Mouse (Mus musculus) granulocyte monocyte progenitor cell, adult 5-6 weeks (primary cell): ENCODE results near the gene Atp8a2. TPM values are rescaled to one million over a fixed set of nuclear protein-coding genes. Genes with fewer than 3 reads are reported as not detected.
A peak's percentile ranks its signal among the peaks of the same experiment; 100 is the strongest.

Experiments
- ATAC-seq: replicated peaks from 2 replicates; pipeline ENCODE4 v1.8.0; 2016; ENCODE audit warnings: mild to moderate bottlenecking, moderate TSS enrichment, inconsistent platforms; ENCODE audit not compliant: poor library complexity, severe bottlenecking
- total RNA-seq, 2 experiments: library from RNA; stranded (forward) in 1 of 2; stranded (reverse) in 1 of 2; fragments of 200-712, 200-1000 nt in 1 of 2; fragments of >200 nt in 1 of 2; fragmentation: Nextera tagmentation in 1 of 2; gene quantifications; 2 replicates each; pipeline ENCODE4 v1.2.3; 2014 to 2017

The Atp8a2 gene
- total RNA-seq, 2 experiments from 2014 or later: 0.21 to 1.3 TPM

- ATAC-seq: no peak
Observed at GRCm38 (mm10) chr14:60058867-60059266, 138.1 kb downstream of the Atp8a2 start.

GRCm38 (mm10) chr14:60055231-60055630 lies 141.7 kb downstream of the Atp8a2 start:
- ATAC-seq: no peak

GRCm38 (mm10) chr14:60030666-60031065 lies 166.3 kb downstream of the Atp8a2 start:
- ATAC-seq: no peak

GRCm38 (mm10) chr14:60027139-60027538 lies 169.8 kb downstream of the Atp8a2 start:
- no peak for ATAC-seq

GRCm38 (mm10) chr14:60026647-60027046 lies 170.3 kb downstream of the Atp8a2 start:
- ATAC-seq: no peak

GRCm38 (mm10) chr14:60015891-60016290 lies 181.1 kb downstream of the Atp8a2 start:
- peak; percentile 86 for ATAC-seq

- ATAC-seq: no peak
Observed at GRCm38 (mm10) chr14:60001801-60002200, 195.2 kb downstream of the Atp8a2 start.

GRCm38 (mm10) chr14:59988860-59989259 lies 208.1 kb downstream of the Atp8a2 start:
- ATAC-seq: peak; percentile 67

GRCm38 (mm10) chr14:59987975-59988374 lies 209.0 kb downstream of the Atp8a2 start:
- no peak; the same call in 1 of the 2 replicates for ATAC-seq

GRCm38 (mm10) chr14:59978007-59978406 lies 219.0 kb downstream of the Atp8a2 start:
- peak; percentile 72 for ATAC-seq

- ATAC-seq: no peak
Observed at GRCm38 (mm10) chr14:59971221-59971730, 225.7 kb downstream of the Atp8a2 start.

GRCm38 (mm10) chr14:59969485-59970134 lies 227.4 kb downstream of the Atp8a2 start:
- peak; percentile 34 for ATAC-seq

- peak; percentile 73 for ATAC-seq
Observed at GRCm38 (mm10) chr14:59967847-59968550, 229.0 kb downstream of the Atp8a2 start.

- no peak for ATAC-seq
Observed at GRCm38 (mm10) chr14:59966981-59967380, 230.0 kb downstream of the Atp8a2 start.

- ATAC-seq: peak; percentile 61
Observed at GRCm38 (mm10) chr14:59964569-59964968, 232.4 kb downstream of the Atp8a2 start.

GRCm38 (mm10) chr14:59960961-59961360 lies 236.0 kb downstream of the Atp8a2 start:
- no peak for ATAC-seq

- ATAC-seq: no peak
Observed at GRCm38 (mm10) chr14:59960214-59960890, 236.6 kb downstream of the Atp8a2 start.

- no peak for ATAC-seq
Observed at GRCm38 (mm10) chr14:59959723-59960122, 237.3 kb downstream of the Atp8a2 start.

GRCm38 (mm10) chr14:59949983-59950382 lies 247.0 kb downstream of the Atp8a2 start:
- no peak for ATAC-seq

- ATAC-seq: peak; percentile 97
Observed at GRCm38 (mm10) chr14:59942864-59943611, 253.9 kb downstream of the Atp8a2 start.
